ENCODE assay signal across 9 mouse cellular contexts in genomic region chr14:25421596-25422001, GRCm38 (mm10). TPM values are rescaled to one million over a fixed set of nuclear protein-coding genes. Genes with fewer than 3 reads are reported as not detected.
DNase-seq lines count a peak whose midpoint lies in the region; ATAC-seq lines count a peak whose summit lies in the region.
"Had no signal": no experiment of that assay in that cellular context is flagged by ENCODE, and none has a peak within 500 bp of the region (broad histone marks: within the 10 kb centered on the region; RNA-seq: fewer than 3 reads in every experiment).

No protein-coding gene starts in this region.

- DNase-seq in ovary, postnatal 14 days (ENCODE audit: low spot score): peak; percentile 34
- DNase-seq in ovary, adult 18-20 months (ENCODE audit: low spot score): no peak
- DNase-seq in heart, postnatal 4 days: peak; percentile 64
- DNase-seq in left cerebral cortex, adult 8-10 months (ENCODE audit: low spot score in 2 of 2): peak; percentile 11 to 70
- DNase-seq in thymus, adult 18-20 months: peak; percentile 35 to 54
- no peak for DNase-seq in gastrocnemius, postnatal 10 days

- no peak for ATAC-seq in embryonic facial prominence, embryonic 13.5 days (ENCODE audit: insufficient number of reproducible peaks, insufficient read depth, low FRiP score, low TSS enrichment, low read depth)
- peak; percentile 90 for ATAC-seq in midbrain, embryonic 13.5 days

- no peaks in the 10 kb centered on the region for H3K36me3 ChIP-seq in embryonic facial prominence, embryonic 13.5 days
- no peaks in the 10 kb centered on the region for H3K36me3 ChIP-seq in midbrain, embryonic 13.5 days

- H3K27me3 ChIP-seq in embryonic facial prominence, embryonic 13.5 days: no peaks in the 10 kb centered on the region
- H3K27me3 ChIP-seq in midbrain, embryonic 13.5 days: no peaks in the 10 kb centered on the region

- peaks cover 22% of the 10 kb centered on the region for H3K4me1 ChIP-seq in embryonic facial prominence, embryonic 13.5 days
- peaks cover 19% of the 10 kb centered on the region for H3K4me1 ChIP-seq in midbrain, embryonic 13.5 days (replicated peaks)

- H3K9ac ChIP-seq in embryonic facial prominence, embryonic 13.5 days: 0 out of 2 replicates have a peak overlapping the region, but pooled peaks have one; percentile 23
- peak overlapping the region; percentile 25; the same call in 1 of the 2 replicates for H3K9ac ChIP-seq in midbrain, embryonic 13.5 days (replicated peaks)
- H3K9ac ChIP-seq: liver, embryonic 14.5 days had no signal

- 0 out of 2 replicates have a peak overlapping the region, but pooled peaks have one; percentile 4 for H3K4me2 ChIP-seq in embryonic facial prominence, embryonic 13.5 days
- no peak overlapping the region for H3K4me2 ChIP-seq in midbrain, embryonic 13.5 days (replicated peaks)

- no peaks in the 10 kb centered on the region for H3K9me3 ChIP-seq in embryonic facial prominence, embryonic 13.5 days
- H3K9me3 ChIP-seq in midbrain, embryonic 13.5 days: no peaks in the 10 kb centered on the region

- H3K4me3 ChIP-seq in embryonic facial prominence, embryonic 13.5 days: no peak overlapping the region
- H3K4me3 ChIP-seq in midbrain, embryonic 13.5 days (replicated peaks): no peak overlapping the region

- H3K27ac ChIP-seq in embryonic facial prominence, embryonic 13.5 days: peak overlapping the region; percentile 13; the same call in 1 of the 2 replicates
- peak overlapping the region; percentile 83 for H3K27ac ChIP-seq in midbrain, embryonic 13.5 days
- H3K27ac ChIP-seq: liver, embryonic 14.5 days had no signal

- WGBS in embryonic facial prominence, embryonic 13.5 days: 42% methylated on average over 13 of the region's 13 CpGs
- 39% methylated on average over 13 of the region's 13 CpGs for WGBS in midbrain, embryonic 13.5 days

RNA-seq across cellular contexts. Expression of gene Zmiz1, which starts 37.4 kb away (rescaled TPM):
- 44.3 and 52.9 TPM in 2 replicates for polyA plus RNA-seq in embryonic facial prominence, embryonic 13.5 days (2015; fragmentation: Nextera tagmentation; extraction: Ambion mirVana)
- 10 to 100 TPM; 67.0 to 78.5 TPM for total RNA-seq in heart, postnatal 4 days (2021)
- total RNA-seq in left cerebral cortex, adult 8-10 months (2022): 10 to 100 TPM; 90.1 to 94.2 (median 92.3) TPM
- 68.8 and 80.3 TPM in 2 replicates for polyA plus RNA-seq in midbrain, embryonic 13.5 days (2015; fragmentation: Nextera tagmentation; extraction: Ambion mirVana)
- 10 to 100 TPM; 31.6 to 43.8 TPM for total RNA-seq in gastrocnemius, postnatal 10 days (2021)

Comparison
In these comparisons a context has a peak if more than half of its experiments do, and no peak if none do; other contexts are left out.
1. DNase-seq: peak in ovary, postnatal 14 days (single experiment), heart, postnatal 4 days (single experiment), left cerebral cortex, adult 8-10 months (2 of 2) and thymus, adult 18-20 months (2 of 2); none in ovary, adult 18-20 months (single experiment) and gastrocnemius, postnatal 10 days (single experiment).